Mouse (Mus musculus): ENCODE measurements around the gene Pla2g1b. TPM values are rescaled to one million over a fixed set of nuclear protein-coding genes. Genes with fewer than 3 reads are reported as not detected.
"Not testable (repeated sequence)": the region's sequence is repeated elsewhere in the genome, so short reads cannot be mapped to it uniquely, and the experiment has no call there.

Gene Pla2g1b
- polyA plus RNA-seq, 1 experiment from 2014 or later, result 0.46 TPM

DNA sequence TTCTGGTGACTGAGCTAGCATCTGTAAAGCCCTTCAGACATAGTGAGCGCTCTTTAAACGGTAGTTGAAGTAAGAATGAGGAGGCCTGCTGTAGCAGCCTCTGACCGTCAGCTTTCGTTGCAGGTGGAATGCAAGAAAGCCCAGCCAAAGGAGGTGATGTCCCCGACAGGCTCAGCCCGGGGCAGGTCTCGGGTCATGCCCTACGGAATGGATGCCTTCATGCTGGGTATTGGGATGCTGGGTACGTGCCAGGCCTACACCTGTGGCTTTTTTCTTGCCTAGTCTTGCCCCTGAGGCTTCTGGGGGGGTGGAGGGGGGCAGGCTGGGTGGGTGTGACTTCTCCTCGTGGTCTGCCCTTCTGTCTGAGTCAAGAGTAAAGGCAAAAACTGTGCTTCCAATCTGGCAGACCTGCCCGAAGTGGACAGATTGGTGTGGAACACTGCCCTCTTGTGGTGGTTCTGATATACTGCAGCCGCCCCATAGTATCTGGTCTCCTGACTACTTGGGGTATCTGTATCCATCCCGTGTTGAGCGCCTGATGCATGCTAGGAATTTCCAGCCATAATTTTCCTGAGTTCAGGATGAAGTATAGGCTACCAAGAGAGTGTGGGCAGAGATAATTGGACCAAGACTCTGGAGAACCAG is 24.7 kb upstream of the Pla2g1b start:
- WGBS, result 35% methylated on average over 14 of the region's 14 CpGs
- 0 out of 2 replicates have a peak, but pooled peaks have one; percentile 8 for ATAC-seq (ENCODE audit: low FRiP score, low TSS enrichment)
- H3K36me3 ChIP-seq (ENCODE audit: control insufficient read depth, insufficient read depth, low read length), result peaks cover 69% of the 10 kb centered on the region

DNA sequence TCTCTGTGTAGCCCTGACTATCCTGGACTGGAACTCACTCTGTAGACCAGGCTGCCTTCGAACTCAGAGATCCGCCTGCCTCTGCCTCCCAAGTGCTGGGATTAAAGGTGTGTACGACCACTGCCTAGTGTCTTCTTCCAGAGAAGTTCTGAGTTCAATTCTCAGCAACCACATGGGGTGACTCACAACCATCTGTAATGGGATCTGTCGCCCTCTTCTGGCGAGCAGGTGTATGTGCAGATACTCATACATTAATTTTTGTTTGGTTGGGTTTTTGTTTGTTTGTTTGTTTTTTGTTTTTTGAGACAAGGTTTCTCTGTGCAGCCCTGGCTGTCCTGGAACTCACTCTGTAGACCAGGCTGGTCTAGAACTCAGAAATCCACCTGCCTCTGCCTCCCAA is 23.4 kb upstream of the Pla2g1b start:
- peaks cover 14% of the 10 kb centered on the region; the same call in 1 of the 2 replicates for H3K4me1 ChIP-seq (ENCODE audit: control insufficient read depth, insufficient read depth, low read length)
- H3K27me3 ChIP-seq (ENCODE audit: control insufficient read depth, insufficient read depth, low read length); H3K9me3 ChIP-seq (ENCODE audit: control insufficient read depth, low read length); ATAC-seq (ENCODE audit: low FRiP score, low TSS enrichment); H3K4me2 ChIP-seq (replicated peaks; ENCODE audit: low read depth, low read length); H3K27ac ChIP-seq (ENCODE audit: low read depth, low read length); H3K9ac ChIP-seq (ENCODE audit: low read depth, low read length); H3K4me3 ChIP-seq (ENCODE audit: low read length): not testable (repeated sequence)
- peaks cover 82% of the 10 kb centered on the region for H3K36me3 ChIP-seq (ENCODE audit: control insufficient read depth, insufficient read depth, low read length)
- 86% methylated on average over 5 of the region's 5 CpGs for WGBS

More for the DNA sequence above, 24.7 kb upstream of the Pla2g1b start:
- no peak overlapping the region for H3K4me3 ChIP-seq (ENCODE audit: low read length)
- H3K9me3 ChIP-seq (ENCODE audit: control insufficient read depth, low read length), result no peaks in the 10 kb centered on the region
- H3K4me1 ChIP-seq (ENCODE audit: control insufficient read depth, insufficient read depth, low read length), result peaks cover 27% of the 10 kb centered on the region
- no peak overlapping the region for H3K9ac ChIP-seq (ENCODE audit: low read depth, low read length)
- H3K4me2 ChIP-seq (replicated peaks; ENCODE audit: low read depth, low read length), result no peak overlapping the region
- H3K27ac ChIP-seq (ENCODE audit: low read depth, low read length), result no peak overlapping the region
- H3K27me3 ChIP-seq (ENCODE audit: control insufficient read depth, insufficient read depth, low read length), result no peaks in the 10 kb centered on the region

DNA sequence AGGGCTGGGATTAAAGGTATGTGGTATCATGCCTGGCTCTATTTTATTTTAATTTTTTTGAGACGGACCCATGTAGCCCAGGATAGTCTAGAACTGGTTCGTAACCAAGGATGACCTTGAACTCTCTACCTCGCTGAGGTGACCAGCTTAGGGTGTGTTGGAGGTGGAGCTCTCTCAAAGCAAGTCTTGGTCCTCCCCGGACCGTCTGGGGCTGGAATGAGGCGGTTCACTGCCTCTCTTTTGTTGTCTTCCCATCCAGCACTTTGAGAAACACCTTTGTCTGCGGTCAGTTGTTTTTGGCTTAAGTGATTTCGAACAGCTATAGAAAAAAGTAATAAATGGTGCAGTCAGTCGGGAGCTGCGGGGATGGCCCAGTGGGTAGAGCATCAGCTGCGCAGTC is 21.9 kb upstream of the Pla2g1b start:
- WGBS, result 90% methylated on average over 11 of the region's 11 CpGs
- H3K36me3 ChIP-seq (ENCODE audit: control insufficient read depth, insufficient read depth, low read length), result peaks cover 82% of the 10 kb centered on the region
- no peak overlapping the region for H3K9ac ChIP-seq (ENCODE audit: low read depth, low read length)
- no peak overlapping the region for H3K27ac ChIP-seq (ENCODE audit: low read depth, low read length)
- no peaks in the 10 kb centered on the region for H3K9me3 ChIP-seq (ENCODE audit: control insufficient read depth, low read length)
- H3K4me3 ChIP-seq (ENCODE audit: low read length), result no peak overlapping the region
- H3K27me3 ChIP-seq (ENCODE audit: control insufficient read depth, insufficient read depth, low read length), result no peaks in the 10 kb centered on the region
- ATAC-seq (ENCODE audit: low FRiP score, low TSS enrichment), result no peak
- no peaks in the 10 kb centered on the region for H3K4me1 ChIP-seq (ENCODE audit: control insufficient read depth, insufficient read depth, low read length)
- no peak overlapping the region for H3K4me2 ChIP-seq (replicated peaks; ENCODE audit: low read depth, low read length)

DNA sequence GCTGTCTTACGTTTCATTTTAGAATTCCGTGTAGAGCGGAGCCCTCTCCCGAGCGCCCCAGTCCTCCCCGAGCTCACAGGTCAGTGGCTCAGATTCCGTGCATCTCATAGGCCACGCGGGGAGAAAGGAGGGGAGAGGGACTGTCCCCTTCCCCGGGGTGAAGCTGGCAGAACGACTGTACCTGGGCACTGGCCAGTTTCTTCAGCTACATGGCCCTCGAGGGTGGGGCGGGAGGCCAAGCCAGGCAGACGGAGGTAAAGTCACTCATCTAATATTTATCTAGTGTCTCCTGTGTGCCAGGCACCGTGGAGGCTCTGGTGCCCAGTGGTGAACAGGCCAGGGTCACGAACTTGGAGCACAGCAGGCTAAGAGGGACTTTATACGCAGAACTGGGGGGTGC is 19.0 kb upstream of the Pla2g1b start:
- Histone ChIP-seq H3K9ac (ENCODE audit: low read depth, low read length) (no peak overlapping the region), H3K4me2 (replicated peaks; ENCODE audit: low read depth, low read length) (no peak overlapping the region), H3K9me3 (ENCODE audit: control insufficient read depth, low read length) (no peaks in the 10 kb centered on the region), H3K36me3 (ENCODE audit: control insufficient read depth, insufficient read depth, low read length) (peaks cover 78% of the 10 kb centered on the region), H3K27me3 (ENCODE audit: control insufficient read depth, insufficient read depth, low read length) (no peaks in the 10 kb centered on the region), H3K4me3 (ENCODE audit: low read length) (no peak overlapping the region), H3K4me1 (ENCODE audit: control insufficient read depth, insufficient read depth, low read length) (no peaks in the 10 kb centered on the region), H3K27ac (ENCODE audit: low read depth, low read length) (no peak overlapping the region)
- 83% methylated on average over 17 of the region's 17 CpGs for WGBS
- ATAC-seq (ENCODE audit: low FRiP score, low TSS enrichment), result no peak

DNA sequence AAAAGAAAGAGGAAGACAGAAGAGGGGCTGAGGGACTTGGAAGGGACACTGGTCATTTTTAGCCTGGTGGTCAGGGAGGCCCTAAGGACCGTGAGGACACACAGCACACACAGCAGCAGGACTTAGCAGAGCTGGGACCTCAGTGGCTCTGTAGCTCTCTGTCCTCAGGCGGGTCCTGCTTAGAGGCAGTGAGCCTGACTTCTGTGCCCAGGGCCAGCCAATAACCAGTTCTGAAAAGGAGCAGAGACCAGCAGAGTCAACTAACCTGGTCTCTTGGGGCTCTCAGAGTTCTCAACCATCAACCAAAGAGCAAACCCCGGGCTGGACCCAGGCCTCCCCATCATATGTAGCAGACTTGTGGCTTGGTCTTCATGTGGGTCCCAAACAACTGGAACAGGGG is 16.8 kb upstream of the Pla2g1b start:
- Histone ChIP-seq H3K36me3 (ENCODE audit: control insufficient read depth, insufficient read depth, low read length) (peaks cover 69% of the 10 kb centered on the region), H3K27me3 (ENCODE audit: control insufficient read depth, insufficient read depth, low read length) (no peaks in the 10 kb centered on the region)
- WGBS, result 82% methylated on average over 3 of the region's 3 CpGs

DNA sequence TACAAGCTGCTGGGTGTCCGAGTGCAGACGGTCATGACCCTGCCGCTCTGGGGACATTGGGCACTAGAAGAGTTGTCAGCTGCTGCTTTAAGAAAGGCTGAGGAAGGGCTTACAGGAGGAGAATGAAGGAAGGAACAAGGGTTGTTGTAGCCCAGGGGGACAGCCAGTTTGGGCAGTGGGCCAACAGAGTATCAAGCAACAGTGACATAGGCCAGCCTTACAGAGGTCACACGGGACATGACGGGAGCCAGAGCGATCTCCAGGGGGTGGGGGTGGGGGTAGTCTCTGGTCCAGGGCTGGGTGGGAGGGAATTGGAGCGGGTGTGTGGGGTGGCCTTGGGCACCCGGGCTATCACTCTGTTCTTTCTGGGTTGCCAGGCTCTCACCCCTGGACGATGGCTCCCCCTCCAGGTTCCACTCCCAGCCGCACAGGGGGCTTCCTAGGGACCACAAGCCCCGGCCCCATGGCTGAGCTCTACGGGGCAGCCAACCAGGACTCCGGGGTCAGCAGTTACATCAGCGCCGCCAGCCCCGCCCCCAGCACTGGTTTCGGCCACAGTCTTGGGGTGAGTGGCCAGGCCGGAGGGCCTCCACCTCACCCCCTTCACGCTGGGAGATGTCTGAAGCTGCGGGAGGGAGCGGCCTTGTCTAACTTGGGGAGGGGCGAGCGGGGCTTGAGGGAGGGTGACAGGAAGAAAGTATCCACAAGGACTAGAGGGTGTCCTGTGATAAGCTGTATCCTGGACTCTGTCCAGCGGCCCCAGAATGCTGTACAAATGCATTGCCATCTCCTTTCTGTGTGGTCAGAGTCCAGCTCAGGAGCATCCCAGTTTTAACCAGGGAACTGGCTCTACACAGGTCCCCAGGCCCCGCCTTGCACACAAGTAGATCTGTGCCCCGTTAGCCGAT is 15.4 kb upstream of the Pla2g1b start:
- 90% methylated on average over 26 of the region's 27 CpGs for WGBS
- Histone ChIP-seq H3K4me3 (ENCODE audit: low read length) (no peak overlapping the region), H3K27ac (ENCODE audit: low read depth, low read length) (no peak overlapping the region), H3K36me3 (ENCODE audit: control insufficient read depth, insufficient read depth, low read length) (peaks cover 59% of the 10 kb centered on the region), H3K9me3 (ENCODE audit: control insufficient read depth, low read length) (no peaks in the 10 kb centered on the region), H3K4me1 (ENCODE audit: control insufficient read depth, insufficient read depth, low read length) (peaks cover 6% of the 10 kb centered on the region; the same call in 1 of the 2 replicates), H3K9ac (ENCODE audit: low read depth, low read length) (no peak overlapping the region), H3K4me2 (replicated peaks; ENCODE audit: low read depth, low read length) (no peak overlapping the region), H3K27me3 (ENCODE audit: control insufficient read depth, insufficient read depth, low read length) (no peaks in the 10 kb centered on the region)
- ATAC-seq (ENCODE audit: low FRiP score, low TSS enrichment), result no peak

More for the DNA sequence above, 16.8 kb upstream of the Pla2g1b start:
- no peak overlapping the region for H3K4me2 ChIP-seq (replicated peaks; ENCODE audit: low read depth, low read length)
- no peaks in the 10 kb centered on the region for H3K4me1 ChIP-seq (ENCODE audit: control insufficient read depth, insufficient read depth, low read length)
- H3K27ac ChIP-seq (ENCODE audit: low read depth, low read length), result no peak overlapping the region
- H3K9ac ChIP-seq (ENCODE audit: low read depth, low read length), result no peak overlapping the region
- ATAC-seq (ENCODE audit: low FRiP score, low TSS enrichment), result no peak
- no peak overlapping the region for H3K4me3 ChIP-seq (ENCODE audit: low read length)
- no peaks in the 10 kb centered on the region for H3K9me3 ChIP-seq (ENCODE audit: control insufficient read depth, low read length)

DNA sequence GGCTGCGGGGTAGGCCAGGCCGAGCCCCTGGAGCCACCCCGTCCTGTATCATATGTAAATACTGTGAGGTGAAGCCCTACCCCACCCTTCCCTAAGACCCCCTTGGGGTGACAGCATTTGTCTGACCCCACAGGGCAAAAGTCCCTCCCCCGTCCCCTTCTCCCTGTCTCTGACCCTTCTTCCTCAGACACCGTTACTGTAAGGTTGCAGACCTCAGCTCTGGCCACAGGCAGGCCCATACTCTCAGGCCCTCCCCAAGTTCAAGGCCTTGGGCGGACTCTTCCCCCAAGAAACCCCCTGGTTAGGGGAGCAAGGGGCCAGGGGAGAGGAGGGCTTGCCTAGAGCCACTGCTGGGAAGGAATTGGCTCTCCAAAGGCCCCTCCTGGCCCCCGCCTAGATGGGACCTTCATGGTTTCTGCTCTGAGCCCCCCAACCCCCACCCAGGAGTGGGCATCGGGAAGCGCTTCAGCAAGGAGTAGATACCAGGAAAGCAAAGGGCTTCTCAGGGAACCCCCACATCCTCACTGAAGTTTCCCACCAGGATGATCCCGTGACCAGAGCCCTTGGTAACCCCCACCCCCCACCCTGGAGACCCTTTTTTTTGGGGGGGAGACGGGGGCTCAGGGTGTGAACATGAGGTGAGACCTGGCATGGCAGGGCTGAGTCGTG is 11.5 kb upstream of the Pla2g1b start:
- Histone ChIP-seq H3K36me3 (ENCODE audit: control insufficient read depth, insufficient read depth, low read length) (peaks cover 33% of the 10 kb centered on the region), H3K9me3 (ENCODE audit: control insufficient read depth, low read length) (no peaks in the 10 kb centered on the region), H3K9ac (ENCODE audit: low read depth, low read length) (no peak overlapping the region), H3K4me1 (ENCODE audit: control insufficient read depth, insufficient read depth, low read length) (peaks cover 6% of the 10 kb centered on the region; the same call in 1 of the 2 replicates), H3K4me3 (ENCODE audit: low read length) (no peak overlapping the region), H3K27me3 (ENCODE audit: control insufficient read depth, insufficient read depth, low read length) (no peaks in the 10 kb centered on the region), H3K27ac (ENCODE audit: low read depth, low read length) (no peak overlapping the region), H3K4me2 (replicated peaks; ENCODE audit: low read depth, low read length) (no peak overlapping the region)
- WGBS, result 66% methylated on average over 12 of the region's 12 CpGs
- ATAC-seq (ENCODE audit: low FRiP score, low TSS enrichment), result peak; percentile 51

DNA sequence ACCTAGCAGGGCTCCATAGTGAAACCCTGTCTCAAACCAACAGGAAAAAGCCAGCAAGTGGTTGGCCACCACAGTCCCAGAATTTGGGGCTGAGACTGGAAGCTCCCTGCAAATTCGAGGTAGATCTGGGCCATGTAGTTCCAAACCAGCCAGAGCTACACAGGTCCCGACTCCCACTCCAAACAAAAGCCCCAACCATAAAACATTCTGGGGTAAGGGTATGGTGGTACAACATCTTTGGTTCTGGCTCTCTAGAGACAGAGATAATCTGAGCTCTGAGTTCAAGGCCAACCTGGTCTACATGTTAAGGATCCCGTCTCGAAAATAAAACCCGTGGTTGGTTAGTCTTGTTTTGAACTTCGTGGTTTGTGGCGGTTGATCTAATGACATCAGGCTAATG is 10.2 kb upstream of the Pla2g1b start:
- Histone ChIP-seq H3K4me2 (replicated peaks; ENCODE audit: low read depth, low read length) (no peak overlapping the region), H3K27me3 (ENCODE audit: control insufficient read depth, insufficient read depth, low read length) (no peaks in the 10 kb centered on the region), H3K36me3 (ENCODE audit: control insufficient read depth, insufficient read depth, low read length) (peaks cover 28% of the 10 kb centered on the region), H3K9me3 (ENCODE audit: control insufficient read depth, low read length) (no peaks in the 10 kb centered on the region), H3K9ac (ENCODE audit: low read depth, low read length) (no peak overlapping the region), H3K27ac (ENCODE audit: low read depth, low read length) (no peak overlapping the region), H3K4me3 (ENCODE audit: low read length) (no peak overlapping the region), H3K4me1 (ENCODE audit: control insufficient read depth, insufficient read depth, low read length) (peaks cover 6% of the 10 kb centered on the region; the same call in 1 of the 2 replicates)
- WGBS, result 76% methylated on average over 7 of the region's 7 CpGs
- ATAC-seq (ENCODE audit: low FRiP score, low TSS enrichment), result no peak
